Mouse (Mus musculus): ENCODE data around the gene Rasgrp1. TPM values are rescaled to one million over a fixed set of nuclear protein-coding genes. Genes with fewer than 3 reads are reported as not detected.
A peak's percentile ranks its signal among the peaks of the same experiment; 100 is the strongest.

Gene Rasgrp1
- 0.57 and 0.78 TPM in 2 replicates for polyA plus RNA-seq (2016; fragmentation: Nextera tagmentation; extraction: Ambion mirVana)

GRCm38 (mm10) chr2:117342547-117343239, at the start of gene Rasgrp1:
TSS of gene Rasgrp1 (minus strand) at chr2:117343001.
- Histone ChIP-seq H3K36me3 (no peaks in the 10 kb centered on the region), H3K27me3 (ENCODE audit: low read depth, poor library complexity, severe bottlenecking) (peaks cover 44% of the 10 kb centered on the region), H3K4me3 (peak within 1 kb of the TSS; percentile 74), H3K27ac (replicated peaks) (peak within 1 kb of the TSS; percentile 65), H3K9me3 (replicated peaks) (no peaks in the 10 kb centered on the region), H3K4me1 (peaks cover 15% of the 10 kb centered on the region)
- 3% methylated on average over 56 of the region's 56 CpGs for WGBS
- peak; percentile 65 for DNase-seq (ENCODE audit: low spot score)

- H3K4me3 ChIP-seq = no peak overlapping the region
- WGBS = 86% methylated on average over 17 of the region's 17 CpGs
- DNase-seq (ENCODE audit: low spot score) = no peak
- no peak overlapping the region for H3K27ac ChIP-seq (replicated peaks)
- H3K9me3 ChIP-seq (replicated peaks) = no peaks in the 10 kb centered on the region
- peaks cover 8% of the 10 kb centered on the region; the same call in 1 of the 2 replicates for H3K4me1 ChIP-seq
- H3K36me3 ChIP-seq = no peaks in the 10 kb centered on the region
- no peaks in the 10 kb centered on the region for H3K27me3 ChIP-seq (ENCODE audit: low read depth, poor library complexity, severe bottlenecking)
Observed at GRCm38 (mm10) chr2:117389925-117390892, 47.4 kb upstream of the Rasgrp1 start.

GRCm38 (mm10) chr2:117389460-117389859, 46.7 kb upstream of the Rasgrp1 start:
- Histone ChIP-seq H3K4me3 (no peak overlapping the region), H3K27ac (replicated peaks) (no peak overlapping the region), H3K36me3 (no peaks in the 10 kb centered on the region), H3K27me3 (ENCODE audit: low read depth, poor library complexity, severe bottlenecking) (no peaks in the 10 kb centered on the region), H3K9me3 (replicated peaks) (no peaks in the 10 kb centered on the region), H3K4me1 (peaks cover 8% of the 10 kb centered on the region; the same call in 1 of the 2 replicates)
- WGBS = 73% methylated on average over 3 of the region's 3 CpGs
- DNase-seq (ENCODE audit: low spot score) = no peak

- Histone ChIP-seq H3K4me3 (no peak overlapping the region), H3K27ac (replicated peaks) (no peak overlapping the region), H3K9me3 (replicated peaks) (no peaks in the 10 kb centered on the region), H3K36me3 (no peaks in the 10 kb centered on the region), H3K4me1 (peaks cover 8% of the 10 kb centered on the region; the same call in 1 of the 2 replicates), H3K27me3 (ENCODE audit: low read depth, poor library complexity, severe bottlenecking) (no peaks in the 10 kb centered on the region)
- no peak for DNase-seq (ENCODE audit: low spot score)
- 88% methylated on average over 4 of the region's 4 CpGs for WGBS
Observed at GRCm38 (mm10) chr2:117388121-117388520, 45.3 kb upstream of the Rasgrp1 start.

GRCm38 (mm10) chr2:117386981-117387705, 44.3 kb upstream of the Rasgrp1 start:
- H3K9me3 ChIP-seq (replicated peaks) = no peaks in the 10 kb centered on the region
- no peaks in the 10 kb centered on the region for H3K36me3 ChIP-seq
- no peak for DNase-seq (ENCODE audit: low spot score)
- no peak overlapping the region for H3K4me3 ChIP-seq
- H3K27me3 ChIP-seq (ENCODE audit: low read depth, poor library complexity, severe bottlenecking) = no peaks in the 10 kb centered on the region
- H3K4me1 ChIP-seq = peaks cover 8% of the 10 kb centered on the region; the same call in 1 of the 2 replicates
- H3K27ac ChIP-seq (replicated peaks) = no peak overlapping the region
- WGBS = 88% methylated on average over 12 of the region's 12 CpGs

- WGBS = 83% methylated on average over 7 of the region's 7 CpGs
- DNase-seq (ENCODE audit: low spot score) = no peak
- no peaks in the 10 kb centered on the region for H3K9me3 ChIP-seq (replicated peaks)
Observed at GRCm38 (mm10) chr2:117386036-117386590, 43.3 kb upstream of the Rasgrp1 start.

GRCm38 (mm10) chr2:117381314-117381713, 38.5 kb upstream of the Rasgrp1 start:
- Histone ChIP-seq H3K27ac (replicated peaks) (no peak overlapping the region), H3K4me3 (no peak overlapping the region), H3K27me3 (ENCODE audit: low read depth, poor library complexity, severe bottlenecking) (no peaks in the 10 kb centered on the region), H3K4me1 (no peaks in the 10 kb centered on the region), H3K36me3 (no peaks in the 10 kb centered on the region), H3K9me3 (replicated peaks) (no peaks in the 10 kb centered on the region)
- WGBS = 80% methylated on average over 3 of the region's 3 CpGs
- no peak for DNase-seq (ENCODE audit: low spot score)

More at GRCm38 (mm10) chr2:117386036-117386590, 43.3 kb upstream of the Rasgrp1 start:
- no peaks in the 10 kb centered on the region for H3K36me3 ChIP-seq
- peaks cover 8% of the 10 kb centered on the region; the same call in 1 of the 2 replicates for H3K4me1 ChIP-seq
- no peaks in the 10 kb centered on the region for H3K27me3 ChIP-seq (ENCODE audit: low read depth, poor library complexity, severe bottlenecking)
- no peak overlapping the region for H3K4me3 ChIP-seq
- H3K27ac ChIP-seq (replicated peaks) = no peak overlapping the region

- no peak for DNase-seq (ENCODE audit: low spot score)
- Histone ChIP-seq H3K27me3 (ENCODE audit: low read depth, poor library complexity, severe bottlenecking) (no peaks in the 10 kb centered on the region), H3K9me3 (replicated peaks) (no peaks in the 10 kb centered on the region), H3K4me3 (no peak overlapping the region), H3K36me3 (no peaks in the 10 kb centered on the region), H3K27ac (replicated peaks) (no peak overlapping the region), H3K4me1 (no peaks in the 10 kb centered on the region)
- 73% methylated on average over 2 of the region's 2 CpGs for WGBS
Observed at GRCm38 (mm10) chr2:117374293-117374830, 31.6 kb upstream of the Rasgrp1 start.

GRCm38 (mm10) chr2:117371706-117372105, 28.9 kb upstream of the Rasgrp1 start:
- WGBS = 94% methylated on average over 1 of the region's 1 CpGs
- Histone ChIP-seq H3K36me3 (no peaks in the 10 kb centered on the region), H3K4me3 (no peak overlapping the region), H3K4me1 (no peaks in the 10 kb centered on the region), H3K9me3 (replicated peaks) (no peaks in the 10 kb centered on the region), H3K27me3 (ENCODE audit: low read depth, poor library complexity, severe bottlenecking) (no peaks in the 10 kb centered on the region), H3K27ac (replicated peaks) (no peak overlapping the region)
- no peak for DNase-seq (ENCODE audit: low spot score)

GRCm38 (mm10) chr2:117366478-117366877, 23.7 kb upstream of the Rasgrp1 start:
- H3K4me3 ChIP-seq = no peak overlapping the region

GRCm38 (mm10) chr2:117364056-117364455, 21.3 kb upstream of the Rasgrp1 start:
- H3K4me1 ChIP-seq = no peaks in the 10 kb centered on the region
- H3K9me3 ChIP-seq (replicated peaks) = no peaks in the 10 kb centered on the region
- H3K4me3 ChIP-seq = no peak overlapping the region
- no peak for DNase-seq (ENCODE audit: low spot score)
- H3K27me3 ChIP-seq (ENCODE audit: low read depth, poor library complexity, severe bottlenecking) = no peaks in the 10 kb centered on the region
- no peak overlapping the region for H3K27ac ChIP-seq (replicated peaks)
- WGBS = 92% methylated on average over 2 of the region's 2 CpGs
- no peaks in the 10 kb centered on the region for H3K36me3 ChIP-seq

More at GRCm38 (mm10) chr2:117366478-117366877, 23.7 kb upstream of the Rasgrp1 start:
- H3K27ac ChIP-seq (replicated peaks) = no peak overlapping the region
- H3K27me3 ChIP-seq (ENCODE audit: low read depth, poor library complexity, severe bottlenecking) = no peaks in the 10 kb centered on the region
- no peak for DNase-seq (ENCODE audit: low spot score)
- H3K9me3 ChIP-seq (replicated peaks) = no peaks in the 10 kb centered on the region
- WGBS = 79% methylated on average over 3 of the region's 3 CpGs
- H3K4me1 ChIP-seq = no peaks in the 10 kb centered on the region
- H3K36me3 ChIP-seq = no peaks in the 10 kb centered on the region

- no peaks in the 10 kb centered on the region for H3K27me3 ChIP-seq (ENCODE audit: low read depth, poor library complexity, severe bottlenecking)
- no peak overlapping the region for H3K4me3 ChIP-seq
- H3K36me3 ChIP-seq = no peaks in the 10 kb centered on the region
- DNase-seq (ENCODE audit: low spot score) = no peak
- no peak overlapping the region for H3K27ac ChIP-seq (replicated peaks)
- no peaks in the 10 kb centered on the region for H3K9me3 ChIP-seq (replicated peaks)
- peaks cover 15% of the 10 kb centered on the region for H3K4me1 ChIP-seq
Observed at GRCm38 (mm10) chr2:117357939-117358338, 15.1 kb upstream of the Rasgrp1 start.

Measured in midbrain, embryonic 10.5 days (tissue).